Mouse (Mus musculus): Measurements from ENCODE around the gene Xrn2.

- TF ChIP-seq CTCF (IDR thresholded peaks at IDR 0.05; ENCODE audit: control insufficient read depth, insufficient read depth, insufficient read length) (no peak), USF1 (IDR thresholded peaks at IDR 0.05; ENCODE audit: low read depth) (no peak), MAX (IDR thresholded peaks at IDR 0.05) (no peak), MYOG (IDR thresholded peaks at IDR 0.05; ENCODE audit: control insufficient read depth, extremely low read depth, insufficient read length) (no peak), CEBPB (IDR thresholded peaks at IDR 0.05; ENCODE audit: low read depth) (no peak)
Measured at GRCm38 (mm10) chr2:147074399-147074798, 61.6 kb downstream of the Xrn2 start.
